Mouse (Mus musculus): ENCODE results near the gene Dbndd1. TPM values are rescaled to one million over a fixed set of nuclear protein-coding genes. Genes with fewer than 3 reads are reported as not detected.
"Not testable (repeated sequence)": the region's sequence is repeated elsewhere in the genome, so short reads cannot be mapped to it uniquely, and the experiment has no call there.

The Dbndd1 gene
- under 1 TPM; 0.14 to 0.18 TPM for total RNA-seq (2021)
- long read RNA-seq, experiment 1, result 0 reads
- long read RNA-seq, experiment 2, partial matches to known transcripts, result 0 of 1 reads
- long read RNA-seq, experiment 2, other reads (novel, unspliced or antisense), result 1 of 1 reads

GRCm38 (mm10) chr8:123514781-123515539 lies at the start of gene Dbndd1:
Gene Dbndd1, minus strand, starts transcription at chr8:123515463.
- peak; percentile 51 for DNase-seq

- not testable (repeated sequence) for DNase-seq
Measured at GRCm38 (mm10) chr8:123564221-123564620, 49.0 kb upstream of the Dbndd1 start.

- DNase-seq, result not testable (repeated sequence)
Measured at GRCm38 (mm10) chr8:123537641-123538040, 22.4 kb upstream of the Dbndd1 start.

- DNase-seq, result no peak
Measured at GRCm38 (mm10) chr8:123536990-123537380, 21.7 kb upstream of the Dbndd1 start.

- DNase-seq, result no peak
Measured at GRCm38 (mm10) chr8:123536242-123536989, 21.2 kb upstream of the Dbndd1 start.

GRCm38 (mm10) chr8:123527720-123528489 lies 12.6 kb upstream of the Dbndd1 start:
- no peak for DNase-seq

- DNase-seq, result not testable (repeated sequence)
Measured at GRCm38 (mm10) chr8:123520048-123520447, 4.8 kb upstream of the Dbndd1 start.

GRCm38 (mm10) chr8:123518667-123519066 lies 3.4 kb upstream of the Dbndd1 start, which contains the start of gene Gas8:
Gene Gas8, plus strand, starts transcription at chr8:123518834.
- DNase-seq, result peak; percentile 88

- no peak for DNase-seq
Measured at GRCm38 (mm10) chr8:123518172-123518571, 2.9 kb upstream of the Dbndd1 start.

- no peak for DNase-seq
Measured at GRCm38 (mm10) chr8:123516596-123516995, 1.3 kb upstream of the Dbndd1 start.

GRCm38 (mm10) chr8:123515540-123515897 lies 256 bp upstream of the Dbndd1 start:
- DNase-seq, result no peak

GRCm38 (mm10) chr8:123514136-123514535 lies 1.1 kb downstream of the Dbndd1 start:
- no peak for DNase-seq

GRCm38 (mm10) chr8:123510819-123511218 lies 4.4 kb downstream of the Dbndd1 start:
- DNase-seq, result no peak

- no peak for DNase-seq
Measured at GRCm38 (mm10) chr8:123507153-123507552, 8.1 kb downstream of the Dbndd1 start.

GRCm38 (mm10) chr8:123505695-123506094 lies 9.6 kb downstream of the Dbndd1 start:
- DNase-seq, result no peak

- DNase-seq, result no peak
Measured at GRCm38 (mm10) chr8:123505267-123505666, 10.0 kb downstream of the Dbndd1 start.

GRCm38 (mm10) chr8:123504591-123505195 lies 10.6 kb downstream of the Dbndd1 start:
- DNase-seq, result no peak

- no peak for DNase-seq
Measured at GRCm38 (mm10) chr8:123503801-123504467, 11.3 kb downstream of the Dbndd1 start.

- DNase-seq, result no peak
Measured at GRCm38 (mm10) chr8:123502192-123502591, 13.1 kb downstream of the Dbndd1 start.

- no peak for DNase-seq
Measured at GRCm38 (mm10) chr8:123499556-123499955, 15.7 kb downstream of the Dbndd1 start.

- no peak for DNase-seq
Measured at GRCm38 (mm10) chr8:123498963-123499362, 16.3 kb downstream of the Dbndd1 start.

Data from gastrocnemius, postnatal 10 days (tissue).